Mouse (Mus musculus) intestine, embryonic 16.5 days (tissue): ENCODE measurements around the gene Tmem255b. TPM values are rescaled to one million over a fixed set of nuclear protein-coding genes. Genes with fewer than 3 reads are reported as not detected.

Experiments used
- ATAC-seq: fragments of 200-750 bp; cut with Nextera tagmentation; 2 replicates; pipeline ENCODE4 v1.8.0; 2017; ENCODE audit warnings: moderate TSS enrichment, moderate library complexity
- H3K27ac ChIP-seq: fragments of 300-500 bp; sonication (generic); 2 replicates; pipeline ENCODE4 v1.5.1; 2014; ENCODE audit warnings: mild to moderate bottlenecking, low read length
- H3K27me3 ChIP-seq: fragments of 300-500 bp; sonication (generic); replicated peaks from 2 replicates; pipeline ENCODE4 v1.6.1; 2014; ENCODE audit warnings: low read length, control low read depth, mixed read lengths; ENCODE audit not compliant: control insufficient read depth, insufficient read depth
- H3K36me3 ChIP-seq: fragments of 300-500 bp; sonication (generic); 2 replicates; pipeline ENCODE4 v1.6.1; 2014; ENCODE audit warnings: low read length, control low read depth; ENCODE audit not compliant: control insufficient read depth, insufficient read depth
- H3K4me1 ChIP-seq: fragments of 300-500 bp; sonication (generic); 2 replicates; pipeline ENCODE4 v1.6.1; 2014; ENCODE audit warnings: low read length, control low read depth, mixed read lengths; ENCODE audit not compliant: control insufficient read depth, insufficient read depth
- H3K4me2 ChIP-seq: fragments of 300-500 bp; sonication (generic); 2 replicates; pipeline ENCODE4 v1.6.1; 2014; ENCODE audit warnings: low read depth, low read length, control low read depth
- H3K4me3 ChIP-seq: fragments of 300-500 bp; sonication (generic); 2 replicates; pipeline ENCODE4 v1.5.1; 2014; ENCODE audit warnings: mild to moderate bottlenecking, low read length
- H3K9ac ChIP-seq: fragments of 300-500 bp; sonication (generic); 2 replicates; pipeline ENCODE4 v1.6.1; 2014; ENCODE audit warnings: low read depth, low read length
- H3K9me3 ChIP-seq: fragments of 300-500 bp; sonication (generic); 2 replicates; pipeline ENCODE4 v1.6.1; 2016; ENCODE audit warnings: low read length, control low read depth; ENCODE audit not compliant: control insufficient read depth
- WGBS: fragments of 180-500 bp; shearing (Covaris S2); extraction: QIAGEN DNeasy Blood & Tissue Kit; methylation state at CpG from one replicate; pipeline ENCODE4 v1.1.7; 2014; 5-methylcytosine and 5-hydroxymethylcytosine counted together
- polyA plus RNA-seq: library from polyadenylated mRNA; unstranded; fragments of >200 nt; fragmentation: Nextera tagmentation; extraction: Ambion mirVana; gene quantifications from 2 replicates; pipeline ENCODE4 v1.2.1, GENCODE M21; 2015

Gene Tmem255b
- polyA plus RNA-seq, 1 experiment from 2014 or later: 3.2 TPM

GRCm38 (mm10) chr8:13459431-13459830, 24.4 kb downstream of the Tmem255b start:
- no peaks in the 10 kb centered on the region for H3K9me3 ChIP-seq
- no peak for ATAC-seq
- 90% methylated on average over 4 of the region's 4 CpGs for WGBS
- no peak overlapping the region for H3K4me3 ChIP-seq
- H3K27me3 ChIP-seq: no peaks in the 10 kb centered on the region
- no peak overlapping the region for H3K4me2 ChIP-seq
- no peak overlapping the region for H3K9ac ChIP-seq
- no peak overlapping the region for H3K27ac ChIP-seq
- no peaks in the 10 kb centered on the region for H3K4me1 ChIP-seq
- H3K36me3 ChIP-seq: no peaks in the 10 kb centered on the region

GRCm38 (mm10) chr8:13461085-13461765, 26.2 kb downstream of the Tmem255b start:
- Histone ChIP-seq H3K4me1 (no peaks in the 10 kb centered on the region), H3K9me3 (no peaks in the 10 kb centered on the region), H3K4me2 (no peak overlapping the region), H3K36me3 (no peaks in the 10 kb centered on the region; the same call in 1 of the 2 replicates), H3K27me3 (no peaks in the 10 kb centered on the region), H3K27ac (no peak overlapping the region), H3K9ac (no peak overlapping the region), H3K4me3 (no peak overlapping the region)
- ATAC-seq: no peak
- 73% methylated on average over 17 of the region's 17 CpGs for WGBS

- peak; percentile 56 for ATAC-seq
- H3K4me3 ChIP-seq: no peak overlapping the region
- no peaks in the 10 kb centered on the region for H3K4me1 ChIP-seq
- no peaks in the 10 kb centered on the region for H3K27me3 ChIP-seq
- H3K9ac ChIP-seq: no peak overlapping the region
- H3K4me2 ChIP-seq: no peak overlapping the region
- no peak overlapping the region for H3K27ac ChIP-seq
- H3K9me3 ChIP-seq: no peaks in the 10 kb centered on the region
- H3K36me3 ChIP-seq: no peaks in the 10 kb centered on the region; the same call in 1 of the 2 replicates
- WGBS: 41% methylated on average over 4 of the region's 4 CpGs
These were observed 26.9 kb downstream of the Tmem255b start for GRCm38 (mm10) chr8:13461843-13462242.

GRCm38 (mm10) chr8:13462392-13462791, 27.4 kb downstream of the Tmem255b start:
- Histone ChIP-seq H3K4me3 (no peak overlapping the region), H3K9me3 (no peaks in the 10 kb centered on the region), H3K9ac (no peak overlapping the region), H3K4me1 (no peaks in the 10 kb centered on the region), H3K36me3 (no peaks in the 10 kb centered on the region; the same call in 1 of the 2 replicates), H3K27ac (no peak overlapping the region), H3K27me3 (no peaks in the 10 kb centered on the region), H3K4me2 (no peak overlapping the region)
- 0 out of 2 replicates have a peak, but pooled peaks have one; percentile 26 for ATAC-seq
- 69% methylated on average over 10 of the region's 10 CpGs for WGBS

- Histone ChIP-seq H3K4me1 (no peaks in the 10 kb centered on the region), H3K27ac (no peak overlapping the region), H3K9ac (no peak overlapping the region), H3K36me3 (no peaks in the 10 kb centered on the region; the same call in 1 of the 2 replicates), H3K4me3 (no peak overlapping the region), H3K9me3 (no peaks in the 10 kb centered on the region), H3K27me3 (no peaks in the 10 kb centered on the region), H3K4me2 (no peak overlapping the region)
- no peak for ATAC-seq
- WGBS: 55% methylated on average over 7 of the region's 7 CpGs
These were observed 30.3 kb downstream of the Tmem255b start for GRCm38 (mm10) chr8:13465324-13465723.

- WGBS: 65% methylated on average over 5 of the region's 5 CpGs
- Histone ChIP-seq H3K4me3 (no peak overlapping the region), H3K4me1 (no peaks in the 10 kb centered on the region), H3K36me3 (no peaks in the 10 kb centered on the region; the same call in 1 of the 2 replicates), H3K27me3 (no peaks in the 10 kb centered on the region), H3K9me3 (no peaks in the 10 kb centered on the region), H3K27ac (no peak overlapping the region), H3K4me2 (no peak overlapping the region), H3K9ac (no peak overlapping the region)
- ATAC-seq: no peak
These were observed 32.0 kb downstream of the Tmem255b start for GRCm38 (mm10) chr8:13466989-13467388.

- WGBS: 81% methylated on average over 9 of the region's 9 CpGs
- no peak overlapping the region for H3K4me2 ChIP-seq
- no peak for ATAC-seq
- no peak overlapping the region for H3K27ac ChIP-seq
- no peaks in the 10 kb centered on the region for H3K4me1 ChIP-seq
- H3K4me3 ChIP-seq: no peak overlapping the region
- no peak overlapping the region for H3K9ac ChIP-seq
- no peaks in the 10 kb centered on the region for H3K9me3 ChIP-seq
- peaks cover 3% of the 10 kb centered on the region for H3K36me3 ChIP-seq
- no peaks in the 10 kb centered on the region for H3K27me3 ChIP-seq
These were observed 33.7 kb downstream of the Tmem255b start for GRCm38 (mm10) chr8:13468737-13469136.

GRCm38 (mm10) chr8:13471484-13471883, 36.5 kb downstream of the Tmem255b start:
- H3K4me2 ChIP-seq: no peak overlapping the region
- H3K36me3 ChIP-seq: peaks cover 3% of the 10 kb centered on the region; the same call in 1 of the 2 replicates
- H3K4me1 ChIP-seq: no peaks in the 10 kb centered on the region
- H3K27ac ChIP-seq: no peak overlapping the region
- 87% methylated on average over 11 of the region's 11 CpGs for WGBS
- H3K9ac ChIP-seq: no peak overlapping the region
- H3K9me3 ChIP-seq: no peaks in the 10 kb centered on the region
- H3K4me3 ChIP-seq: no peak overlapping the region
- ATAC-seq: no peak
- H3K27me3 ChIP-seq: no peaks in the 10 kb centered on the region

GRCm38 (mm10) chr8:13472284-13472683, 37.3 kb downstream of the Tmem255b start:
- no peak overlapping the region for H3K4me2 ChIP-seq
- no peaks in the 10 kb centered on the region for H3K4me1 ChIP-seq
- ATAC-seq: no peak; the same call in 1 of the 2 replicates
- no peak overlapping the region for H3K4me3 ChIP-seq
- H3K27ac ChIP-seq: no peak overlapping the region
- no peak overlapping the region for H3K9ac ChIP-seq
- no peaks in the 10 kb centered on the region for H3K9me3 ChIP-seq
- WGBS: 60% methylated on average over 7 of the region's 7 CpGs
- peaks cover 3% of the 10 kb centered on the region; the same call in 1 of the 2 replicates for H3K36me3 ChIP-seq
- no peaks in the 10 kb centered on the region for H3K27me3 ChIP-seq
